Mouse (Mus musculus) natural killer cell, adult 2 months (primary cell): Measurements from ENCODE around the gene Mgat1.
"Not testable (repeated sequence)": the region's sequence is repeated elsewhere in the genome, so short reads cannot be mapped to it uniquely, and the experiment has no call there.

Experiments used
- DNase-seq, 2 experiments: peaks; one replicate each; pipeline ENCODE4 v3.0.0; 2022; ENCODE audit warnings: low spot score in 2 of 2

Mgat1 gene

GRCm38 (mm10) chr11:49243727-49244594 is at the start of gene Mgat1:
TSS of gene Mgat1 (plus strand) at chr11:49244191.
- peak; percentile 94 to 95 for DNase-seq

DNA sequence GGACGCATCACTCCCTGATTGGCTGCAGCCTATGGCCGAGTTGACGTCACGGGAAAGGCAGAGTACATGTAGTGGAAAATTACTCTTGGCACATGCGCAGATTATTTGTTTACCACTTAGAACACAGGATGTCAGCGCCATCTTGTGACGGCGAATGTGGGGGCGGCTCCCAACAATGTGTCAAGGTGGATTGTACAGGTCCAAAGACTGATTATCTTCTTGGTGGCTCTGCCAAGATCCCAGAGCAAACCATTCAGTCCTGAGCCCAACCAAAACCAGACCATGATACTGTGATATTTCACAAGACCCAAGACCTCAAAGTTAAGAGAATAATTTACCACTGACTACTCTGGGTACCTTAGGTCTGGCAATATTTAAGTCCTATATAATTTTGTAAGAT is 49.2 kb upstream of the Mgat1 start:
- not testable (repeated sequence) for DNase-seq

- DNase-seq = no peak
These were observed 48.1 kb upstream of the Mgat1 start for GRCm38 (mm10) chr11:49195819-49196322.

DNA sequence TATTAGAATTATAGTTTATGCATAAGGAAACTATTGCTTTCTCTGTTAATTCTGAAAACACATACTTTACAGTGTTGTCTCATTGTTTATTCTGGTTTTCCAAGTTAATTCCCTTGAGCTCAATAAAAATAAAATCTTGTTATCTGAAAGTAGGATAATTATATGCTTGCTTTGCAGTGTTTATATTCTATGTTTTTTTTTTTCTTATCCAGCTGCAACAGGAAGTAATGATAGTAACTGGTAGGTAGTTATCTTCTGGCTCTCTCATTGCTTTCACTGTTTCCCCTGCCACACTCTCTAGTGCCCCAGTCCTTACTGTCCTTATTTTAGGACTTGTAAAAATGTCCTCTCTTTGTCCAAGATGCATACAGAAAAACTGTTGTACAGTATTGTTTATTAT is 43.3 kb upstream of the Mgat1 start:
- DNase-seq = no peak

DNA sequence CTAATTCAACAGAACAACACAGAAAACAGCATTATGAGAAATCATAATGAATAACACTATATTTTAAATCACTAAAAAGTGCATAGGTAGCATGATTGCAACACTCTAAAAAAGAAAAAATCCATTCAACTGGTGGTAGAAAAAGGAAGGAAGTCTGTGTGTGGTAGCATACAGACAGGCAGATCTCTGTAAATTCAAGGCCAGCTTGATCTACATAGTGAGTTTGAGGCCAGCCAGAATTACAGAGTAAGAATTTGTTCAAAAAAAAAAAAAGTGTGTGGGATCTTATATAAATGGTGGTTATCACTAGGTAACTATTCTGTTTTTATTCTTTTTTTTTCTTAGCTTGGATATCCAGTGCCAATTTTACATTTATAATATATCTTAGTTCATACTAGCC is 42.8 kb upstream of the Mgat1 start:
- DNase-seq = no peak

GRCm38 (mm10) chr11:49202071-49202470 is 41.9 kb upstream of the Mgat1 start:
- DNase-seq = no peak

- peak; percentile 36 for DNase-seq
These were observed 41.4 kb upstream of the Mgat1 start for GRCm38 (mm10) chr11:49202523-49203061.

DNA sequence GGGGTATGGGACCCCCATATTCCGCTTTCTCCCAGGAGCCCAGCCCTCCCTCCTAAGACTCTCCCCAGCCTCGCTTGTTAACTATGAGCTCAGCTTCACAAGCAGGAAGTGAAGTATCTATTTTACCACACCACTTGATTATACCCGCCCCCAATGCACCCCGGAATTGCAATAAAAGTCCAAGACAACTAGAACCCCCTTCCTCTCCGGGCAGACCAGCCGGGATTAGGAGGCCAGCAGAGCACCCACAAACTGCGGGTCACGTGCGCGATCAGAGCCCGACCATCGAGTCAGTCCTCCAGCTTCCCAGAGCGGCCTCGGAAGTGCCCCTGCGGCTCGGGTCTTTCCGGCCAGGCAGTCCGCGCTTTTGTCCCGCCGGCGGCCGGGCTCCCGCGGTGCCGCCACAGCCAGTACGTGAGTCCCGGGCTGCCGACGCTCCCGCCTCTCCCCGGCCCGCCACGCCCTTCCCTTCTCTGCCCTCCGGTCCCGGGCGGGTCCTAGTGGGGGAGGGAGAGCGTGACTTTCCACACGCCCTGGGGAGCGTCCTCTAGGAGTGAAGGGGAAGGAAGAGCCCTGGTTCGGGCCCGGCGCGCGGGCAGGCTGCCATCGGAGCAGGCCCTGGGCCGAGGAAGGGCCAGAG is 40.7 kb upstream of the Mgat1 start, which contains the start of gene Zfp62:
TSS of gene Zfp62 (plus strand) at position 164 of the 640 bp plus-strand sequence.
- DNase-seq = peak; percentile 93 to 94

- DNase-seq = peak; percentile 72 to 78
These were observed 40.1 kb upstream of the Mgat1 start for GRCm38 (mm10) chr11:49203771-49204497.

DNA sequence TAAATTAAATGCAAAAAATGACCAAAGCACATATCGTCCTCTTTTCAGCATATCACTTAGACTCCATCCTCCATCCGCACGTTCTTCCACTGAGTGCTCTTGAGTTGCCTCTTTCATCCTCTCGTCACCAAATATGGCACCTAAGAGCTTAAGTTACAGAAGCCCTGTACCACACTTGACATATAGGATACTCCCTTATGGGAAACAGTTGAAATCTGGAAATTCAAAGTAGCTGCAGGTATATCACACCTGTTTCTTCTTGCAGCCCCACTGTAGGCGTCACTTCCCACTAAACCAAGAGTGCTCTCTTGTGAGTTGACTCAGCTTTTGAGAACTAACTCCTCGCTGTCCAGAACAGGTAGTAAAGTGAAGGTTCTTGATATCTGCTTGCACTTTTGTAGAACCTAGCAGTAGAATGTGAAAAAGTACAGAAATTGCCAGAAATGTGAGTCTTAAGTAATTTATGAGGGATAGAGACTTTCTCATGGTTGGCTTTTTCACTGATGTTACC is 38.9 kb upstream of the Mgat1 start:
- peak in 1 of 2 experiments; percentile 5 for DNase-seq

DNA sequence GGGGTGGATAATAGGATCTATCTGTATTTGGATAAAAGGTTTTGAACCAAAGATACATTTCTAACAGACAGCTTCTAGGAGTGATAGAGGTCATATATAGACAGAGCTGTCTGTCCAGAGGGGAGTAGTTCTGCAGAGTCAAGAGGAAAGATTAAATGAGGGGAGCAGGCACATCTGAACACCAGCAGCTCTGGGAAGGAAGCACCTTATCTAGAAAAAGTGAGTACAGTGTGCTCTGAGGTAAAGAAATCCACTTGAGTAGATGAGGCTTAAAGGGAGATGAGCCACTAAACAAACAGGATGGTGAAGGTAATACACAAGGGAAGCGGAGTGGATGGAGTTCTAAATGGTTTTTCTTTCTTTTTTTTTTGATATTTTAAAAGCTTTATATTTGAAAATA is 36.5 kb upstream of the Mgat1 start:
- no peak for DNase-seq

DNA sequence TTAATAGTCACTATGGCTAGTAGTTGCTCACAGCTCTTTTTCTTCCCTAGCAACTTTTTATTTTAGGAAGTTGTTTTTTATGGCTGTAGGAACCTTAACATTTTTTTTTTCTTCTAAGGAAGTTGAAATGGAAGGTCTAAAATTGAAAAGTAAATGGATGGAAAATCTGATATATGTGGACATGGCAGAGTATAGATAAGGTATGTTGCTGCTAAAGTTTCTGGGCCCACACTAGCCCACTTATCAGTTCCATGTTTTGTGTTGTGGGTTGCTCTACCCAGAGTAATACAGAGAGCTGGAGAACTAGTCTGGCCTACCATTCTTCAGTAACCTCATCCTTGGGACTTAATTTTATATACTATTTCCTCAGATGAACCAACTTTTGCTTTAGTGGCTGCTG is 31.4 kb upstream of the Mgat1 start:
- no peak for DNase-seq

- no peak for DNase-seq
These were observed 30.5 kb upstream of the Mgat1 start for GRCm38 (mm10) chr11:49213505-49213904.

DNA sequence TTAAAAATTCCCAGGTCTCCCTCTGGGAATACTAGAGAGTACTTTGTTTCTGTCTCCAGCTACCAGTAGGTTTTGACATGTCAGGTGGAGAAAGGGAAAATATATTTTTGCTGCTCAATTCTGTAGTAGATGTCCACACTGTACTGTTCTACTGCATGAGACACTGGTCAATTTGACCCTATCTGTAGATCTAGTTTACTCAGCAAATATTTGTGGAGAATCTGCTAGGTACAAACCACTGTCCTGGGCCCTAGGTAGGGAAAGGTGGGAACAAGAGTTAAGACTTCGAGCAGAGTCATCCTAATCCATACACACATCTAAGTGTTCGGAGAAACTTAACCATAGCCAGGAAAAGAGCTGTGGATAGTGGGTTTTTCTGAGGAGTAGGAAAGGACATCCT is 24.7 kb upstream of the Mgat1 start:
- DNase-seq = no peak

DNA sequence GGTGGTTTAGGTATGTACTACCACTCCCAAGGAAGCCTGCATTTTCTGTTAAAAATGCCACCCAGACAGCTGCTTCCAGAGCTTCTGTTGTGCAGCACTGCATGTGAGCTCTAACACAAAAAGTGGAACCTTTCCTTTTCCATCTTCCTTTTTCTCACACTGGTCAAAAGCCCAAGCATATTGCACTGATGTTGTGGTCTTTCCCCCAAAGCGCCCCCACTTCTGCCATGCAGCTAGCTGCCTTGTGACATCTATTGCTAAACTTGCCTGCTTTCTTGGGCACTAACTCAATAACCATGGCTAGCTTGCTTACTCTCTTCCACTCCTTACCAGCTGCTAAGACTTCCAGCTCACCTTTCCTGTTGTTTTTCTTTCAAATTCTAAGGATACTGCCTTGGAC is 19.5 kb upstream of the Mgat1 start:
- DNase-seq = no peak

- no peak for DNase-seq
These were observed 11.2 kb upstream of the Mgat1 start for GRCm38 (mm10) chr11:49232781-49233180.

- no peak for DNase-seq
These were observed 8.4 kb upstream of the Mgat1 start for GRCm38 (mm10) chr11:49235459-49236207.

DNA sequence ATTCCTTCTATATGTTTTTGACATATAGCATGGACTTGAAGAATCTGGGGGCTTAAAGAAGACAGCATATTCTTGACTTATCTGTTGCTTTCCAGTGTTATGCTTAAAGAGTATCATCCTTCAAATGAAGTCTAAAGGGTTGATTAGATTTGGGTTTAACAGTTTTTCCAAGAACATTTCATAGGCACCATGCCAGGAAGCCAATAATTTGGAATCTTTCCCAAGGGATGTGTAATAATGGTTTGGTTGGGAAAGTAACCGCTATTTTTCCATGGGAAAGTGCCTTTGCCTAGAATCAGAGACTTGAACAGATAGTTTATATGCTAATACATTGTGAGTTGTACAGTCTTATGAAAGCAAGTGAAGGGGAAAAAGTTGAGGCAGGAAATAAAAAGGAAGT is 7.1 kb upstream of the Mgat1 start:
- DNase-seq = no peak

DNA sequence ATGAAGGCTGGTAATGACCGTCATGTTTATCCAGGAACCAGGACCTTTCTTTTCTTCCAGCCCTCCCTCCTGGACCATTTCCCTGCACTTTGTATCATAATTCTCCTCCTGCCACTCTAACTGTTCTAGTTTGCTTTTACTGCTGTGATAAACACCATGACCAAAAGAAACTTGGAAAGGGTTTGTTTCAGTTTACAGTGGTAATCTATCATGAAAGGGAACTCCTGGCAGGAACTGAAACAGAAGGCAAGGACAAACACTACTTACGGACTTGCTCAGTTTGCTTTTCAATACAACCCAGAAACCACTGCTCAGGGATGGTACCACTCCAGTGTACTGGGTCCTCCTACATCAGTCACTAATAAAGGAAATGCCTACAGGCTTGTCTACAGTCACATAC is 6.5 kb upstream of the Mgat1 start:
- no peak for DNase-seq

GRCm38 (mm10) chr11:49240310-49240709 is 3.7 kb upstream of the Mgat1 start:
- DNase-seq = no peak

- DNase-seq = no peak
These were observed 3.1 kb upstream of the Mgat1 start for GRCm38 (mm10) chr11:49240874-49241273.
